Mouse (Mus musculus) heart, postnatal 0 days (tissue): ENCODE data around the gene Rasal2. TPM values are rescaled to one million over a fixed set of nuclear protein-coding genes. Genes with fewer than 3 reads are reported as not detected.

Source experiments
- ATAC-seq: fragments of 200-750 bp; cut with Nextera tagmentation; 2 replicates; pipeline ENCODE4 v1.8.0; 2017; ENCODE audit warnings: low read depth, moderate number of reproducible peaks, moderate library complexity; ENCODE audit not compliant: insufficient read depth
- DNase-seq: peaks from one replicate; pipeline ENCODE4 v3.0.0-alpha.2; 2016; ENCODE audit warnings: low spot score
- H3K27ac ChIP-seq: fragments of 300-500 bp; sonication (generic); 2 replicates; pipeline ENCODE4 v1.5.1; 2014; ENCODE audit warnings: low read depth, mild to moderate bottlenecking
- H3K27me3 ChIP-seq: fragments of 300-500 bp; sonication (generic); 2 replicates; pipeline ENCODE4 v1.6.1; 2014; ENCODE audit warnings: low read length, mixed read lengths; ENCODE audit not compliant: control insufficient read depth, insufficient read depth
- H3K36me3 ChIP-seq: fragments of 300-500 bp; sonication (generic); replicated peaks from 2 replicates; pipeline ENCODE4 v1.6.1; 2014; ENCODE audit warnings: low read length, mixed read lengths; ENCODE audit not compliant: control insufficient read depth, insufficient read depth
- H3K4me1 ChIP-seq: fragments of 300-500 bp; sonication (generic); 2 replicates; pipeline ENCODE4 v1.6.1; 2014; ENCODE audit warnings: antibody characterized with exemption; ENCODE audit not compliant: control insufficient read depth, insufficient read depth
- H3K4me2 ChIP-seq: fragments of 300-500 bp; sonication (generic); 2 replicates; pipeline ENCODE4 v1.6.1; 2014; ENCODE audit warnings: low read depth, mild to moderate bottlenecking, low read length, moderate library complexity
- H3K4me3 ChIP-seq: fragments of 300-500 bp; sonication (generic); 2 replicates; pipeline ENCODE4 v1.5.1; 2014; ENCODE audit warnings: low read depth, low read length
- H3K9ac ChIP-seq: fragments of 300-500 bp; sonication (generic); replicated peaks from 2 replicates; pipeline ENCODE4 v1.6.1; 2014; ENCODE audit warnings: low read depth, low read length, mixed read lengths
- H3K9me3 ChIP-seq: fragments of 300-500 bp; sonication (generic); replicated peaks from 2 replicates; pipeline ENCODE4 v1.6.1; 2016; ENCODE audit warnings: low read length; ENCODE audit not compliant: control insufficient read depth
- CTCF ChIP-seq: IDR thresholded peaks from 2 replicates; pipeline ENCODE4 v1.5.1; 2016; ENCODE audit warnings: antibody characterized with exemption, control low read depth, low read depth
- EP300 ChIP-seq: IDR thresholded peaks from 2 replicates; pipeline ENCODE4 v1.6.1; 2016; ENCODE audit warnings: antibody characterized with exemption, low read depth
- WGBS: fragments of 180-500 bp; shearing (Covaris S2); extraction: QIAGEN DNeasy Blood & Tissue Kit; methylation state at CpG from one replicate; pipeline ENCODE4 v1.1.7; 2014; 5-methylcytosine and 5-hydroxymethylcytosine counted together
- polyA plus RNA-seq: library from polyadenylated mRNA; unstranded; fragments of >200 nt; fragmentation: Nextera tagmentation; extraction: Ambion mirVana; gene quantifications from 2 replicates; pipeline ENCODE4 v1.2.1, GENCODE M21; 2015
- total RNA-seq: library from RNA; depleted of rRNA; stranded (reverse); fragments of >200 nt; gene quantifications from 2 replicates; pipeline ENCODE4 v1.2.3, GENCODE M21; 2014; ENCODE audit warnings: low replicate concordance

The Rasal2 gene
- total and polyA plus RNA-seq, 2 experiments from 2014 or later, result 18.5 to 35.9 TPM

GRCm38 (mm10) chr1:157280781-157281180 lies 131.6 kb downstream of the Rasal2 start:
- Histone ChIP-seq H3K27me3 (no peaks in the 10 kb centered on the region), H3K27ac (no peak overlapping the region), H3K4me3 (no peak overlapping the region), H3K4me2 (no peak overlapping the region), H3K9ac (no peak overlapping the region), H3K4me1 (peaks cover 3% of the 10 kb centered on the region; the same call in 1 of the 2 replicates), H3K9me3 (no peaks in the 10 kb centered on the region), H3K36me3 (no peaks in the 10 kb centered on the region)
- TF ChIP-seq EP300 (no peak), CTCF (peak; percentile 29)
- DNase-seq (peak; percentile 36), ATAC-seq (no peak)

- no peak overlapping the region for H3K27ac ChIP-seq
- TF ChIP-seq EP300 (no peak), CTCF (no peak)
- ATAC-seq (no peak), DNase-seq (no peak)
- H3K9me3 ChIP-seq, result no peaks in the 10 kb centered on the region
- H3K36me3 ChIP-seq, result no peaks in the 10 kb centered on the region
- no peaks in the 10 kb centered on the region for H3K27me3 ChIP-seq
- peaks cover 3% of the 10 kb centered on the region; the same call in 1 of the 2 replicates for H3K4me1 ChIP-seq
- no peak overlapping the region for H3K4me3 ChIP-seq
- H3K4me2 ChIP-seq, result no peak overlapping the region
- 54% methylated on average over 4 of the region's 4 CpGs for WGBS
- no peak overlapping the region for H3K9ac ChIP-seq
These were observed 136.6 kb downstream of the Rasal2 start for GRCm38 (mm10) chr1:157275672-157276307.

DNA sequence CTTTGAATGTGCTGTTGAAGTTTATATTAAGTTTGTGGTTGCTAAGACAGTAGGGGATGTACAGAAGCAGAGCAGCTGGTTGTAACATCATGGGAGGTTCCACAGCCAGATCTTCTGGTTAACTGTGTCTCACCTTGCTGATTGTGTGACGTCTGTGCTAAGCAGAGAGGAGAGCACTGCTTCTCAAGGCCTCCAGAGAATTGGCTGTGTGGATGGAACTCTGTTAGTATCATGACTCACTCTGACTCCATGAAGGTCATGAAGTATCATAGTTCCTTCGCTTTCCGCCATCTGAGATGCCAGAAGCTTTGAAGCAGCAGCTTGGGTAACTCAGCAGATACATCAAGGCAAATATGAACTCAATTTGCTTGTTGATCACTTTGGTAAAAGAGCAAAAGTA lies 144.5 kb downstream of the Rasal2 start:
- no peaks in the 10 kb centered on the region for H3K9me3 ChIP-seq
- H3K27ac ChIP-seq, result no peak overlapping the region
- DNase-seq, result no peak
- H3K36me3 ChIP-seq, result no peaks in the 10 kb centered on the region
- 64% methylated on average over 3 of the region's 3 CpGs for WGBS
- no peaks in the 10 kb centered on the region for H3K27me3 ChIP-seq
- H3K4me1 ChIP-seq, result no peaks in the 10 kb centered on the region
- ATAC-seq, result no peak
- H3K9ac ChIP-seq, result no peak overlapping the region
- TF ChIP-seq CTCF, result no peak
- TF ChIP-seq EP300, result no peak
- H3K4me3 ChIP-seq, result no peak overlapping the region
- H3K4me2 ChIP-seq, result no peak overlapping the region

DNA sequence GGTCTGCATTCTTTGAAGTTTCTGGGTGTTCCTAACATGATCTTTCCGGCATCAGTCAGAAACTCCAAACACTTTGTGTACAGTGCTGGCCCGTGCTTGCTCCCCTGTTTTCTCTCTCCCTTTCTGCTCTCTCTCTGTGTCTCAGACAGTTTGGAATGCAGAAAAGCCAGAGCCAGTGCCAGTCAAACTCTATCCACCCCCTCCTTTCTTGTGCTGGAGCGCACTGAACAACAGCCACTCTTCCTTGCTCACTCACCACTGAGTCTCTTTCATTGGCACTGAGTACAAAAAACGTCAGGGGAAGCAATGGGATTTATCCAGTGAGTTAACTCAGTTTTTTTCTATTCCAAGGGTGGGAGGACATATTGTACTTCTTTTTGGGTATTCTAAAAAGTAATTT lies 155.8 kb downstream of the Rasal2 start:
- 17% methylated on average over 4 of the region's 4 CpGs for WGBS
- Histone ChIP-seq H3K9ac (no peak overlapping the region), H3K9me3 (no peaks in the 10 kb centered on the region), H3K27me3 (no peaks in the 10 kb centered on the region), H3K4me3 (peak overlapping the region; percentile 19), H3K4me2 (peak overlapping the region; percentile 51), H3K27ac (peak overlapping the region; percentile 78), H3K36me3 (no peaks in the 10 kb centered on the region), H3K4me1 (peaks cover 7% of the 10 kb centered on the region)
- ATAC-seq, result peak; percentile 92
- peak; percentile 85 for DNase-seq
- no peak for TF ChIP-seq EP300
- TF ChIP-seq CTCF, result no peak

GRCm38 (mm10) chr1:157255776-157256175 lies 156.6 kb downstream of the Rasal2 start:
- H3K9me3 ChIP-seq, result no peaks in the 10 kb centered on the region
- H3K36me3 ChIP-seq, result no peaks in the 10 kb centered on the region
- no peak overlapping the region for H3K27ac ChIP-seq
- no peaks in the 10 kb centered on the region for H3K27me3 ChIP-seq
- H3K4me1 ChIP-seq, result peaks cover 7% of the 10 kb centered on the region
- no peak overlapping the region for H3K4me2 ChIP-seq
- DNase-seq (no peak), ATAC-seq (no peak)
- TF ChIP-seq EP300 (no peak), CTCF (no peak)
- H3K9ac ChIP-seq, result no peak overlapping the region
- no peak overlapping the region for H3K4me3 ChIP-seq
- WGBS, result 78% methylated on average over 1 of the region's 1 CpGs
